Mouse (Mus musculus): ENCODE results near the gene Rgs8. TPM values are rescaled to one million over a fixed set of nuclear protein-coding genes. Genes with fewer than 3 reads are reported as not detected.

Gene Rgs8
- polyA plus RNA-seq, 2 experiments from 2014 or later: 0.09 TPM; not detected in 1

DNA sequence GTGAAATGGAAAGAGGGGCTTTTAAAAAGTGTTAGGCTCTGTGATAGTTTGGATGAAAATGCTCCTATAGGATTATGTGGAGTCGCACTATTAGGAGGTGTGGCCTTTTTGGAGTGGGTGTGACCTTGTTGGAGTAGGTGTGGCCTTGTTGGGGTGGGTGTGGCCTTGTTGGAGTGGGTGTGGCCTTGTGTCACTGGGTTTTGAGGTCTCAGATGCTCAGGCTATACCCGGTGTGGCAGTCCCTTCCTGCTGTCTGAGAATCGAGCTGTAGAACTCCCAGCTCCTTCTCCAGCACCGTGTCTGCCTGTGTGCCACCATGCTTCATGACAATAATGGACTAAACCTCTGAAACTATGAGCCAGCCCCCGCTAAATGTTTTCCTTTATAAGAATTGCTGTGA, 55.8 kb downstream of the Rgs8 start:
- ATAC-seq: no peak

- peak; percentile 28 for ATAC-seq
These were observed 56.6 kb downstream of the Rgs8 start for GRCm38 (mm10) chr1:153709451-153709850.

DNA sequence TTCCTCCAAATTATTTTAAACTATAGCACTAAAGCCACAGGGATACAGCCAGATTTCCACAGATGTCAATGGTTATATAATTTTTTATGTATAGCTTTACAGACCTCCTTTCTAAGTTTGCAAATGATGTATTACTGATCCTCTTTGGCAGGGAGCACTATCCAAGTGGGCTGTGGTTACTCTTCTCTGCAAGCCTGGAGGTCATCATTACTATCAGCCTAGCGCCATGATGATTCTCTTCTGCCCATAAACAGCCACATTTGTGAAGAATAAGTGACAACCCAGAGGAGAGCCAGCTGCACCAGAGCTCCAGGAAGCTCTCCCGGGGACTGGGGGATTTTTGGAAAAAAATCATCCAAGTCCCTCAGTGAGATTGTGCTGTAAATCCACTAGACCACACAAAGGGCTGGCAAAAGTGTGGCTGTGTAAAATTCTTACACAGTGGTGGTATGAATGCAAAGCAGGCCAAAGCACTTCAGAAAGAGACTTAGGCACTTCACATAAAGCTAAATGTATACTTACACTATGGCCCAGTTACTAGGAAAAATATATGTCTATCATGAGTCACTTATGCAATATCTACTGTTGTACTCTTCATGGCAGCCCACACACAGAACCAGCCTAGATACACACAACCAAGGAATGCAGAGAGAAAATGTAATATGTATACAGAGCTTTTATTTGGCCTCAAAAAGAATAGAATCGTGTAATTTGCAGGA, 58.9 kb downstream of the Rgs8 start:
- no peak for ATAC-seq

GRCm38 (mm10) chr1:153712633-153713032, 59.8 kb downstream of the Rgs8 start:
- no peak for ATAC-seq

GRCm38 (mm10) chr1:153717990-153718389, 65.2 kb downstream of the Rgs8 start:
- ATAC-seq: no peak

- no peak for ATAC-seq
These were observed 68.1 kb downstream of the Rgs8 start for GRCm38 (mm10) chr1:153720935-153721334.

GRCm38 (mm10) chr1:153721565-153722310, 68.9 kb downstream of the Rgs8 start:
- no peak for ATAC-seq

DNA sequence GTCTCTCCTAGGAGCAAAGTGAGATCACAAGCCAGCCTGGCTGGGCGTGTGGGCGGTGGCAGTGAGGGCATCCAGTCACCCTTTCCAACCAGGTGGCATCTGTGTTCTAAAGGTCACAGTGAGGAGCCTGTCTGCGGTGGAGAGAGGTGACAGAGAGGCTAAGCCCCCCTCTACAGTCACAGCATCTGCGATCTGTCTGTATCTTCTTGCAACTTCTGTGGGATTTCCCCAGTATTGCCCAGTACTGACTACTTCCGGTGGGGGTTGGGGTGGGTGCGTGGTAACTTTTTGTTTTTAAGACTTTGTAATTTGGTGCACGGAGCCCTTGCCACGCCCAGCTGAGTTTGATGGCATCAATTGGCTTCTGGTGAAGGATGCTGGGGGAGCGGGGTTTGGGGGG, 70.6 kb downstream of the Rgs8 start:
- ATAC-seq: peak; percentile 95

DNA sequence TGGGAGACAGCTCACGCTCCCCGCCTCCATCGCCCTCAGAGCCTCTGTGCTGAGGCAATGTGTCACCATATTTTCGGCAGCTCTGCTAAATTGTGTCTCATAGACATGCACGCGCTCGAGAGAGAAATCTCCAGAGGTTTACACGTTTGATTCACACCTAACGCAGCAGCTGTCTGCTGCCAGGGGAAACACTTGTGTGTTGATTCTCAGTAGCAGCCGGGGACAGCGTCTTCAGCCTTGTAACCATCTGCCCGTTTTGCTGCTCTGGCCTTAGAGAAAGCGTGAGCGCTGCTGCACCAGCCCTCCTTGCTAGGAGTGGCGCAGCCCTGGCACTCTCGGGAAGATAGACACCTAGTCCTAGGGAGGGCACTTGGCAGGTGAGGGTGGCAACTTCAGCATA, 73.8 kb downstream of the Rgs8 start:
- no peak for ATAC-seq

- no peak for ATAC-seq
These were observed 77.0 kb downstream of the Rgs8 start for GRCm38 (mm10) chr1:153729806-153730205.

DNA sequence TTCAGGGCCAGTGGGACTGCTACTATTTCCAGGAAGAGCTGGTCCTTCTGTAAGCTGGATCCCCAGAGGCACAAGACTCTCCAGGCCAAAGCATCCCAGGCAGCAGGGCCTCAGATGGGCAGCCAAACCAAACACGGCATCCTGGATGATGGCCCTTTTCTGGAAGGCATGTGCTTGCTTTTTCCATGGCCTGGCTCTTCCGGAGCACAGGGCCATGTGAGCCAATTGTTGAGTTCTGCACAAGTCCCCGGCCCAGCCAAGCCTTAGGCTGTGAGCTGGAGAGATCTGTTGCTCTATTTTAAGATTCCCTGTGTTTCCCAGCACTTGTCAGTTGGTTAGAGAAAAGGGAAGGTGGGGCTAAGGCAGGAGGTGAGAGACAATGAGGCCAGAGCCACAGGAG, 77.8 kb downstream of the Rgs8 start:
- ATAC-seq: no peak

DNA sequence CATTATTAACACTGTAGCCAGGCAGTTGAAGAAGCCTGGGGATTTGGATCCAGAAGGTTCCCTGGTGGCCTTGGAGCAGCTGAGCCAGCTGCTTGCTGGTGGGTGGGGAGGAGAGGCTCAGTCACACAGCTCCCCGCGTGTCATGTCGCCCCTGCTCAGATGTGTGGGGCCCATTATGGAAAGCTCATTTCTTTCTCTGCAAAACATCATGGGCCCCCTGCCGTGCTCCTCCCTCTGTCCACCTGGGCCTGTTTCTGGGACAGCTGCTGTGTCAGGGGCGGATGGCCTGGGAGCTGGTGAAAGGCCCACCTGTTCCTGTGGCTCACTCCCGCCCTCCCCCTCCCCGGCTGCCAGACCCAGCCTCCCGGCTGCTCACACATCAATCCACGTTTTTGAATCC, 80.4 kb downstream of the Rgs8 start:
- no peak for ATAC-seq

- ATAC-seq: no peak
These were observed 82.0 kb downstream of the Rgs8 start for GRCm38 (mm10) chr1:153734866-153735265.

DNA sequence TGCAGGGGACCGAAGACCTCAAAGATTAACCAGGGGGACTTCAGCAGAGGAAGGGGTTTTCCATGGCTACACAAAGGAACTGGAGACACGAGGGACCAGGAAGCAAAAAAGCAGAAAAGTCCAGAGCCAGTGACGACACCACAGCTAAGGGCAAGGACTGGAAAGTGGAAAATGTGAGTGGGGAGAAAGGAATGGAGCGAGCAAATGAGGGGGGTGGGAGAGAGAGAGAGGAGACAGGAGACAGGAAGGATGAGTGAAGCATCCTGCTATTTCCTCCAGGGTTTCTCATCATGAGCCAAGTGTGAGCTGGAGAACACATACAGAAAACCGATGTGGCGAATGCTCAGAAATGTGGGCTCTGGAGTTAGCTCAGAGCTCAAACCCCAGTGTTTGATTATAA, 83.3 kb downstream of the Rgs8 start:
- ATAC-seq: no peak

DNA sequence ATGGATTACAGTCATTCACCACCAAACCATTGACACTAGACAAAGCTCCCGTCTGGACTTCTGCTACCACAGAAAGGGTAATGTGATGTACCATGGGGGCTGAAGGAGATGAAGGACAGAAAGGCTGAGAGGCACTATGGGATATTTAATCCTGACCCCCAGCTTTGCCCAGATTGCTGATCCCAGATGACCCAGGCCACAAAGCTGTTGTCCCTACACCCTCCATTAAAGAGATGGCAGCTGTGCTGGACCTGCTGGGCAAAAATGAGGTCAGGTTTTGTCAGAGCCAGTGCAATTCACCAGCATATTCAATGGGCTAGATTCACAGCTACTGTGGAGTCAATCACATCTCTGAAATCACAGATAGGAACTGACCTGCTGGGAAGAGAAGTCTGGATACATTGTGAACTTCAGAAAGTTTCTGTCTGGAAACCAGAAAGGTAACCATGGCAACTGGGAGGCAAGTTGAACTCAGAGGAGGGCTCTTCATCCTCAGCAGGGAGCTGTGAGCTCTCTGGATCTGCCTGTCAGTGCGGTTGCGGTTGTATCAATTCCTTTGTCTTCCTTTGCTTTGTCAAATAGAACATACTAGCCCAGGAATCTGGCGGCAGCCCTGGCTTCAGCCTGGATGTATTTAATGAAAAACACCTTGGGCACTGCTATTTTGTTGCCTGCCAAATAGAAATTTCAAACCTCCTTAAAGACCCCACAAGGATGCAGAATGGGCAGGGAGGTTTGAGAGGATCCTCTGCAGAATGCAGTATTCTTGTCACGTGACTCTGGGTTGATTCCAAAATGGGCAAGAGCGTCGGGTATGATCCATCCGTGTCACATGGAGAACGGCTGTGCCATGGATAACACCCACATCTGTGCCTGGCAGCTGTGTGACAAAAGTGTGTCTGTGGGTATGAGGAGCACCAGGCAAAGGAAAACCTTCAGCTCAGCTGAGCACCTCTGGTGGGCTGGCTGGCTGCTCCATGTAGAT, 84.6 kb downstream of the Rgs8 start:
- ATAC-seq: no peak

DNA sequence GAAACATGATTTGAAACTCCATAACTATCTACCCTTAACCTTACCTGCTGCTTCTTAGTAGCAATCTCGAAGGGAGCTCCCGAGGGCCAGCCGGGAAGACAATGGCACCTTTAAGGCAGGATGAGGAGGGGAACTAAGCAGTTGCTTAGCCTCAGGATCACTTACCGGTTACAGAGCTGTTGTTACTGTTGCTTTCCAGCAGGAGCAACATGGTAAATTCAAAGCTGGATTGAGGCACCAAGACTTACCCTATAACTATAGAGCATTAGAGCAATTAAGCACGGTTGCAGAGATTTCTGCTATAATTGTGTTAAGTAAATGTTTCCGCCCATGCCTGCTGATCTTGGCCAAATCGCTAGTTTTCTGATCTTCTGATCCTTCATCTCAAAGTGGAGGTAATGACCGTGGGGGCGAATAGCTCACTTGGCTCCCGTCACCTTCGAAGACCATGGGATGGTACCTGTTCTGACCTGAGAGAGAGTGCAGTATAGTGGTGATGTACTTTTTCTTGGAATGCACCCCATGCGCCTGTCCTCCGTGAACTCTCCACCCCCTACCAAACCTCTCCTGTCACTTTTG, 86.7 kb downstream of the Rgs8 start:
- peak; percentile 12 for ATAC-seq

DNA sequence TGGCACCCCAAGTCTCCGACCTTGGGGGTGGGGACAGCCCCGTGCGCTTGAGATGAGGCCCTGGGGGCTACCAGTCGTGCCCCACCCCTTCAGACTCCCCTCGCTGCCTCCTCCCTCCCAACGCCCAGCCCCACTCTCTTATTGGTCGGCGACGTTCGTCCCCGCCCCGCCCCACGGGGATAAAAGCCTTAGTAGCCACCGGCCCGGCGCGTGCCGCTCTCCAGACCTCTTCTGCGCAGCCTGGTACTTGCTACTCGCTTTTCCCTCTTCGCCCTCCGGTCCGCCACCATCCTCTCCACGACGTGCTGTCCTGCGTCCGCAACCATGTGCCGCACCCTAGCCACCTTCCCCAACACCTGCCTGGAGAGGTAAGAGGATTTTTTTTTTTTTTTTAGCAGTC, 87.3 kb downstream of the Rgs8 start, which contains the start of gene Rgs16:
TSS of gene Rgs16 (plus strand) at position 205 of the 400 bp plus-strand sequence.
- ATAC-seq: peak; percentile 91

GRCm38 (mm10) chr1:153740775-153741400, 88.1 kb downstream of the Rgs8 start:
- ATAC-seq: no peak

- no peak for ATAC-seq
These were observed 88.9 kb downstream of the Rgs8 start for GRCm38 (mm10) chr1:153741551-153742316.

GRCm38 (mm10) chr1:153742374-153743155, 89.7 kb downstream of the Rgs8 start:
- ATAC-seq: no peak
